Mouse (Mus musculus) embryo, embryonic 10.5 days (tissue): ENCODE data around the gene Hspa1a.
"Not testable (repeated sequence)": the region's sequence is repeated elsewhere in the genome, so short reads cannot be mapped to it uniquely, and the experiment has no call there.

Experiments
- DNase-seq: peaks from one replicate; pipeline ENCODE4 v3.0.0-alpha.2; 2015; ENCODE audit warnings: low spot score

The Hspa1a gene

GRCm38 (mm10) chr17:34972069-34972749, at the start of gene Hspa1a, which contains the start of gene Hspa1l:
Gene Hspa1a (minus strand): TSS chr17:34972156.
Gene Hspa1l (plus strand): TSS chr17:34972703.
- peak; percentile 87 for DNase-seq

- DNase-seq: peak; percentile 95
Measured at GRCm38 (mm10) chr17:35021163-35021808, 49.3 kb upstream of the Hspa1a start.

- no peak for DNase-seq
Measured at GRCm38 (mm10) chr17:35020551-35020950, 48.6 kb upstream of the Hspa1a start.

GRCm38 (mm10) chr17:35019894-35020293, 47.9 kb upstream of the Hspa1a start:
- DNase-seq: no peak

- no peak for DNase-seq
Measured at GRCm38 (mm10) chr17:35018171-35018570, 46.2 kb upstream of the Hspa1a start.

GRCm38 (mm10) chr17:35017706-35018030, 45.7 kb upstream of the Hspa1a start:
- no peak for DNase-seq

- DNase-seq: no peak
Measured at GRCm38 (mm10) chr17:35016791-35017705, 45.1 kb upstream of the Hspa1a start.

- DNase-seq: no peak
Measured at GRCm38 (mm10) chr17:35016376-35016775, 44.4 kb upstream of the Hspa1a start, which contains the start of gene Vwa7. Gene Vwa7 (plus strand): TSS chr17:35016579.

GRCm38 (mm10) chr17:35015296-35015695, 43.3 kb upstream of the Hspa1a start:
- DNase-seq: no peak

- DNase-seq: no peak
Measured at GRCm38 (mm10) chr17:35013221-35013620, 41.3 kb upstream of the Hspa1a start.

GRCm38 (mm10) chr17:35012430-35012829, 40.5 kb upstream of the Hspa1a start:
- DNase-seq: no peak

GRCm38 (mm10) chr17:35011440-35011839, 39.5 kb upstream of the Hspa1a start:
- no peak for DNase-seq

GRCm38 (mm10) chr17:35009586-35009985, 37.6 kb upstream of the Hspa1a start:
- no peak for DNase-seq

GRCm38 (mm10) chr17:35007387-35007991, 35.5 kb upstream of the Hspa1a start:
- no peak for DNase-seq

- DNase-seq: not testable (repeated sequence)
Measured at GRCm38 (mm10) chr17:35005902-35006301, 33.9 kb upstream of the Hspa1a start.

GRCm38 (mm10) chr17:35005158-35005557, 33.2 kb upstream of the Hspa1a start:
- DNase-seq: no peak

GRCm38 (mm10) chr17:35004075-35004717, 32.2 kb upstream of the Hspa1a start:
- DNase-seq: no peak

- DNase-seq: no peak
Measured at GRCm38 (mm10) chr17:35003022-35003838, 31.3 kb upstream of the Hspa1a start.

GRCm38 (mm10) chr17:35002153-35002865, 30.4 kb upstream of the Hspa1a start:
- no peak for DNase-seq
